Mouse (Mus musculus) forebrain, embryonic 16.5 days (tissue): ENCODE measurements around the gene Gm7075. TPM values are rescaled to one million over a fixed set of nuclear protein-coding genes. Genes with fewer than 3 reads are reported as not detected.
"Not testable (repeated sequence)": the region's sequence is repeated elsewhere in the genome, so short reads cannot be mapped to it uniquely, and the experiment has no call there.

ENCODE experiments used
- ATAC-seq: fragments of 200-750 bp; cut with Nextera tagmentation; 2 replicates; pipeline ENCODE4 v1.8.0; 2017; ENCODE audit warnings: mild to moderate bottlenecking, moderate library complexity
- H3K27ac ChIP-seq: fragments of 300-500 bp; sonication (generic); 2 replicates; pipeline ENCODE4 v1.5.1; 2014; ENCODE audit warnings: low read length, control low read depth
- H3K27me3 ChIP-seq: fragments of 300-500 bp; sonication (generic); replicated peaks from 2 replicates; pipeline ENCODE4 v1.6.1; 2014; ENCODE audit warnings: low read length; ENCODE audit not compliant: control insufficient read depth, insufficient read depth
- H3K36me3 ChIP-seq: fragments of 300-500 bp; sonication (generic); 2 replicates; pipeline ENCODE4 v1.6.1; 2014; ENCODE audit not compliant: control insufficient read depth, insufficient read depth
- H3K4me1 ChIP-seq: fragments of 300-500 bp; sonication (generic); replicated peaks from 2 replicates; pipeline ENCODE4 v1.6.1; 2014; ENCODE audit warnings: low read length; ENCODE audit not compliant: control insufficient read depth, insufficient read depth
- H3K4me2 ChIP-seq: fragments of 300-500 bp; sonication (generic); 2 replicates; pipeline ENCODE4 v1.6.1; 2014; ENCODE audit warnings: mild to moderate bottlenecking, low read length, control low read depth
- H3K4me3 ChIP-seq: fragments of 300-500 bp; sonication (generic); replicated peaks from 2 replicates; pipeline ENCODE4 v1.5.1; 2014; ENCODE audit warnings: mild to moderate bottlenecking, low read length, control low read depth
- H3K9ac ChIP-seq: fragments of 300-500 bp; sonication (generic); replicated peaks from 2 replicates; pipeline ENCODE4 v1.6.1; 2014; ENCODE audit warnings: low read depth, low read length, control low read depth
- H3K9me3 ChIP-seq: fragments of 300-500 bp; sonication (generic); 2 replicates; pipeline ENCODE4 v1.6.1; 2016; ENCODE audit warnings: low read length; ENCODE audit not compliant: control insufficient read depth
- WGBS: fragments of 180-500 bp; shearing (Covaris S2); extraction: QIAGEN DNeasy Blood & Tissue Kit; methylation state at CpG from one replicate; pipeline ENCODE4 v1.1.7; 2014; 5-methylcytosine and 5-hydroxymethylcytosine counted together
- polyA plus RNA-seq: library from polyadenylated mRNA; unstranded; fragments of >200 nt; fragmentation: Nextera tagmentation; extraction: Ambion mirVana; gene quantifications from 2 replicates; pipeline ENCODE4 v1.2.1, GENCODE M21; 2015

The Gm7075 gene
- polyA plus RNA-seq: not detected in 2 replicates

DNA sequence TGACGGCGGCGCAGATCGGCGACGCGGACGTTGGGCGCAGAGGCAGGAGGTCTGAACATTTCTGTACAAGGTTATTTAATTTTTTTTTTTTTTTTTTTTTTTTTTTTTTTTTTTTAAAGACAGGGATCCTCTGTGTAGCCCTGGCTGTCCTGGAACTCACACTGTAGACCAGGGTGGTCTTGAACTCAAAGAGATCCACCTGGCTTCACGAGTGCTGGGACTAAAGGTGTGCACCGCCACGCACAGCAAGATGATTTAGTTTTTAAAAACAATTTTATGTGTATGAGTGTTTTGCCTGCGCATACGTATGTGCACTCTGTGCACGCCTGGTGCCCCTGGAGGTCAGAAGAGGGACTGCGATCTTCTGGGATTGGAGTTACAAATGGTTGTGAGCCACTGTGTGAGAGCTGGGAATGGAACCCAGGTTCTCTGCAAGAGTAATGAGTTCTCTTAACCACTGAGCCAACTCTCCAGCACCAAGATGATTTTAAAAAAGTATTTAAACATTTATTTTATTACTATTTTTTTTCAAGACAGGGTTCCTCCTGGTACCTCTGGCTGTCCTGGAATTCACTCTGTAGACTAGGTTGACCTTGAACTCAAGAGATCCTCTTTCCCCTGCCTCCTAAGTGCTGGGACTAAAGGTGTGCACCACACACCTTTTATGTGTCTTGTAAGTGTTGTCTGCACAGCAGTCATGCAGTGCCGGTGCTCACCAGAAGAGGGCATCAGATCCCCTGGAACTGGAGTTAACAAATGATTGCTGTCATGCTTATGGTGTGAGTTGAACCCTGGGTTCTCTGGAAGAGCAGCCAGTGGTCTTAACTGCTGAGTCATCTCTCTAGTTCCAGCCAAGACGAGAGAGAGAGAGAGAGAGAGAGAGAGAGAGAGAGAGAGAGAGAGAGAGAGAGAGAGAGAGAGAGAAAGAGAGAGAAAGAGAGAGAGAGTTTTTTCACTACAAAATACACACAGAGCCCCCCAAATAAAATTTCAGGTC is at the start of gene Gm7075:
Gm7075 (minus strand) TSS at position 51 of the 997 bp plus-strand sequence.
- WGBS: 92% methylated on average over 18 of the region's 18 CpGs
- H3K9ac ChIP-seq: no peak within 1 kb of the TSS
- no peak for ATAC-seq

GRCm38 (mm10) chr10:63460935-63461334 is 39.3 kb upstream of the Gm7075 start:
- no peak for ATAC-seq
- Histone ChIP-seq H3K9me3 (no peaks in the 10 kb centered on the region), H3K27me3 (no peaks in the 10 kb centered on the region), H3K27ac (no peak overlapping the region), H3K4me2 (no peak overlapping the region), H3K36me3 (no peaks in the 10 kb centered on the region), H3K9ac (no peak overlapping the region), H3K4me1 (no peaks in the 10 kb centered on the region), H3K4me3 (no peak overlapping the region)
- 47% methylated on average over 5 of the region's 5 CpGs for WGBS

More for the DNA sequence above, at the start of gene Gm7075:
- Histone ChIP-seq H3K4me3 (no peak within 1 kb of the TSS), H3K36me3 (no peaks in the 10 kb centered on the region), H3K27me3 (no peaks in the 10 kb centered on the region), H3K4me1 (no peaks in the 10 kb centered on the region), H3K4me2 (no peak within 1 kb of the TSS), H3K27ac (no peak within 1 kb of the TSS), H3K9me3 (no peaks in the 10 kb centered on the region)

DNA sequence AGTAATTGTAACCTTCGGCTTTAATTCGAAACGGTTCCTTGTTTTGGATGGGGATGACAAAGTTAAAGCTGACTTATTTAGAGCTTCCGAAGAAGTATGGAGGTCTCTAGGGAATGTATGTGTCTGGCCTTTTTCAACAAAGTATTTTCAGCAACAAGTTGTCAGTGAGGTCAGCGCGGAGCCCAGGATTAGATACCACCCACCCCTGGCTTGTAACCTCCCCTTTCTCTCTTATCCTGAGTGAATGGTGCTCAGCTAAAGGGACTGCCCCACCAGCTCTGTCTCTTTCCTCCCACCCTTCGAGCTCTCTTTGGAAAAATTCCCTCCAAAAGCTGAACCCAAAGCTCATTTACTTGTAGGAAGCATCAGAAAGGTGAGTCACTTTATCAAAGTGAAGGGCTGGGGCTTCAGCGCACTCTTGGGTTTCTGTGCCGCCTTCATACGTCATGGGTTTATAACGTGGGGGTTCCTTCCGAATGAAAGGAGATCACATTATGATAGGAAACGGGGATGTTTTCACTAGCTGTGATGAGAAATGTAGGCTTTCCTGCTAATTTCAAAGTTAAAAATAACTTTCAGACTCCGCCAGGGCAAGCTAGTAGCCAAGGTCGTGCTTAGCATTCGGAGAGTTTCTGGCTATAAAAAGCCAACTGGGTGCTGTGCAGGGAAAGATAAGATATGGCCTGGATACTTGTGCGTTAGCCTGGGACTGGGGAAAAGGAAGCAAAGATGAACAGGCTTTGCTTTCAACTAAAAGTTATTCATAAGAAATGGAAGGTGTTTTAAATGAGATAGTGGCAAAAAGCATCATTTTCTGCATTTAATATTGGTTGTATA is 35.9 kb upstream of the Gm7075 start:
- no peaks in the 10 kb centered on the region for H3K27me3 ChIP-seq
- H3K27ac ChIP-seq: no peak overlapping the region
- H3K9me3 ChIP-seq: no peaks in the 10 kb centered on the region
- 87% methylated on average over 17 of the region's 17 CpGs for WGBS
- H3K4me3 ChIP-seq: no peak overlapping the region
- peaks cover 6% of the 10 kb centered on the region for H3K4me1 ChIP-seq
- no peak overlapping the region for H3K9ac ChIP-seq
- H3K36me3 ChIP-seq: no peaks in the 10 kb centered on the region
- H3K4me2 ChIP-seq: no peak overlapping the region
- ATAC-seq: no peak

DNA sequence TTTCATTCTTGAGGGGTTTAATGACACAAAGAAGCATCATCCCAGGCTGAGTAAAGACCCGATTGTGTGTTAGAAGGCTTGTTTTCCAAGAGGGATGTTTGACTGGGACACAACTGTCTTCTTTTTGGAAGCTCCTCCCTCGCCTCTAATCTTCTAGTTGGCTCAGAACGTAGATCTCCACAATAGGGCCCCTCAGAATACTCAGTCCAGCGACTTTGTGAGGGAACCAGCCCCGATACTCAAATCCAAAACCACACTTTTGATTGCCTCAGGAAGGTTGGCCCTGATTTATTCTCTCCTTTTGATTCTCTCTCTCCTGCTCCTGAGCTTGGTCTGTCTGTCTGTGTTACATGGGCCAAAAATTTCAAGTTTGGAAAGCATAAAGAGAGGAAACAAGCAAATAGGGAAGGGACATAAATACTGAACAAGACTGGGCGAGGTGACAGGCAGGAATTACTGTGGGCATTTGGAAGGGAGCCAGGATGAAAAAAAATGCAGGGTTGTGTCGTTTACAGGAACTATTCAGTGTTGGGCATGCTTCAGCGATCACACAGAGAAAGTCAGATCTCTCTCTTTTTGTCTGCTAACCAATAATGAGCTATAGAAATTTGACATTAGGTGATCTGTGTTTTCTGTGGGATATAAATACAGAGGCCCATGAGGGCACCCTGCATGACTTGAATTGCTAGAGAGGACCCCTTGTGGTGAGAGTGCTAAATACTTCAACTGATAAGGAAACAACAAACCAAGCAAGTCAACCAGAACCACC is 33.7 kb upstream of the Gm7075 start:
- Histone ChIP-seq H3K27ac (no peak overlapping the region), H3K9me3 (no peaks in the 10 kb centered on the region), H3K9ac (no peak overlapping the region), H3K27me3 (no peaks in the 10 kb centered on the region), H3K4me2 (no peak overlapping the region), H3K4me3 (no peak overlapping the region), H3K36me3 (no peaks in the 10 kb centered on the region), H3K4me1 (peaks cover 6% of the 10 kb centered on the region)
- WGBS: 11% methylated on average over 8 of the region's 8 CpGs
- peak; percentile 70 for ATAC-seq

DNA sequence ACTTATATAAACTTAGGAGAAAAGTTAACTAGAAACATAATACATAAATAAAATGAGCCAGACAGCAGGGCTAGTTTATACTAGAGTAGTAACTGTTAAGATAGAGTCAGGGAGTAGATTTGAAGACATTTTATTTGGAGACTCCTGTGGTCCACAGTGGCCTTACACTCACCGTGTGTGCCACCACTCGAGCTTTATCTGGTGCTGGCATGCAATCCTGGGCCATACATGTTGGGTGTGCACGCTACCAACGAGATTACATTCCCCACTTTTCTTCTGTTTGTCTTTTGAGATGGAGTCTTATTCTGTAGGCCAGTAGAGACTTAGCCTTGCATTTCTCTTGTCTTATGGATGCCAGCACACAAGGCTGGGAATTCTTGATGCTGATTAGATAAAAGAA is 32.3 kb upstream of the Gm7075 start:
- Histone ChIP-seq H3K27ac (no peak overlapping the region), H3K4me1 (peaks cover 6% of the 10 kb centered on the region), H3K9me3 (no peaks in the 10 kb centered on the region), H3K9ac (no peak overlapping the region), H3K4me2 (no peak overlapping the region), H3K4me3 (no peak overlapping the region), H3K27me3 (no peaks in the 10 kb centered on the region), H3K36me3 (no peaks in the 10 kb centered on the region)
- no peak for ATAC-seq
- WGBS: 91% methylated on average over 4 of the region's 4 CpGs

- not testable (repeated sequence) for ATAC-seq, H3K4me3 ChIP-seq, H3K9me3 ChIP-seq, H3K36me3 ChIP-seq, H3K4me2 ChIP-seq, H3K27ac ChIP-seq, H3K9ac ChIP-seq, H3K27me3 ChIP-seq, H3K4me1 ChIP-seq
- WGBS: 88% methylated on average over 12 of the region's 13 CpGs
Observed at GRCm38 (mm10) chr10:63444602-63445387, 23.2 kb upstream of the Gm7075 start.

GRCm38 (mm10) chr10:63439694-63440228 is 18.2 kb upstream of the Gm7075 start:
- 79% methylated on average over 7 of the region's 7 CpGs for WGBS
- Histone ChIP-seq H3K27ac (no peak overlapping the region), H3K4me2 (no peak overlapping the region), H3K4me1 (no peaks in the 10 kb centered on the region), H3K36me3 (no peaks in the 10 kb centered on the region), H3K9ac (no peak overlapping the region), H3K27me3 (no peaks in the 10 kb centered on the region), H3K9me3 (no peaks in the 10 kb centered on the region), H3K4me3 (no peak overlapping the region)
- ATAC-seq: no peak

DNA sequence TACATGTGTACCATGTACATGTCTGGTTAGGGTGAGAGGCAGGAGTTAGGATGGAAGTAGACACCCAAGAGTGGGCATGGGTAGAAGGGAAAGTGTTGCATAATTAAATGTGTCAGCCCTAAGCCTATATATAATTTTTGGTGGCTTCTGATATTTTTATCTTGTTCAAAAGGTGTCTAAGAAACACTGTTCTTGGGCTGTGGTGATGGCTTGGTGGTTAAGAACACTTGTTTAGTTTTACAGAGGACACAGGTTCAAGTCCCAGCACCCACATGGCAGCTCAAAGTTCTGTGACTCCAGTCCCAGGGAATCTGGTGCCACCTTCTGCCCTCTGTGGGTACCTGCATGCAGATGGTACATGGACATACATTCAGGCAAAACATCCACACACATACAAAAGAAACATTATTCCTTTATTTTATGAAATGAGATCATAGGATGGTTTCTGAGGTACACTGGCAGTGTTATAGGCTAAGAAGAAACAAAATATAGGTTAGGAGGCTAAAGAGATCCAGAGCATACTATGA is 17.2 kb upstream of the Gm7075 start:
- Histone ChIP-seq H3K9me3 (no peaks in the 10 kb centered on the region), H3K4me1 (no peaks in the 10 kb centered on the region), H3K4me2 (no peak overlapping the region), H3K4me3 (no peak overlapping the region), H3K27ac (no peak overlapping the region), H3K9ac (no peak overlapping the region), H3K36me3 (no peaks in the 10 kb centered on the region), H3K27me3 (no peaks in the 10 kb centered on the region)
- ATAC-seq: no peak
